Mouse (Mus musculus) thymus, adult 2 months (tissue): ENCODE data around the gene Krtap4-13. TPM values are rescaled to one million over a fixed set of nuclear protein-coding genes. Genes with fewer than 3 reads are reported as not detected.
"Not testable (repeated sequence)": the region's sequence is repeated elsewhere in the genome, so short reads cannot be mapped to it uniquely, and the experiment has no call there.

Experiments used
- DNase-seq: peaks from one replicate; pipeline ENCODE4 v3.0.0; 2021
- H3K27ac ChIP-seq: fragments of 200-500 bp; 2 replicates; pipeline ENCODE4 v1.5.1; 2012; ENCODE audit warnings: low read length, control low read depth; ENCODE audit not compliant: control insufficient read depth, insufficient read depth
- H3K27me3 ChIP-seq: fragments of 200-500 bp; 2 replicates; pipeline ENCODE4 v1.6.1; 2012; ENCODE audit warnings: mild to moderate bottlenecking, low read length, moderate library complexity, mixed read lengths; ENCODE audit not compliant: control insufficient read depth, insufficient read depth
- H3K36me3 ChIP-seq: fragments of 200-500 bp; 2 replicates; pipeline ENCODE4 v1.6.1; 2012; ENCODE audit warnings: mild to moderate bottlenecking, low read length, moderate library complexity; ENCODE audit not compliant: control insufficient read depth, insufficient read depth
- H3K4me1 ChIP-seq: fragments of 200-500 bp; replicated peaks from 2 replicates; pipeline ENCODE4 v1.6.1; 2012; ENCODE audit warnings: low read length; ENCODE audit not compliant: control insufficient read depth, insufficient read depth
- H3K4me3 ChIP-seq: fragments of 200-500 bp; 2 replicates; pipeline ENCODE4 v1.5.1; 2012; ENCODE audit warnings: mild to moderate bottlenecking, low read length, control low read depth, moderate library complexity; ENCODE audit not compliant: control insufficient read depth, insufficient read depth
- CTCF ChIP-seq: fragments of 200-500 bp; IDR thresholded peaks from 2 replicates; pipeline ENCODE4 v1.5.1; 2012; ENCODE audit warnings: mild to moderate bottlenecking, control low read depth, low read length, moderate library complexity, borderline replicate concordance; ENCODE audit not compliant: control insufficient read depth, poor library complexity, insufficient read depth; ENCODE audit errors: extremely low read depth
- POLR2A ChIP-seq: fragments of 200-500 bp; IDR thresholded peaks from 2 replicates; pipeline ENCODE4 v1.6.1; 2012; ENCODE audit warnings: mild to moderate bottlenecking, low read length, control low read depth, moderate library complexity; ENCODE audit not compliant: control insufficient read depth, poor library complexity, insufficient read depth; ENCODE audit errors: extremely low read depth
- WGBS: fragments of 180-500 bp; shearing (Covaris S2); methylation state at CpG from one replicate; pipeline ENCODE4 v1.1.7; 2018; 5-methylcytosine and 5-hydroxymethylcytosine counted together
- polyA plus RNA-seq: library from polyadenylated mRNA; depleted of rRNA; stranded (reverse); fragments of >200 nt; gene quantifications from 2 replicates; pipeline ENCODE4 v1.2.3, GENCODE M21; 2012; rRNA removed

Gene Krtap4-13
- polyA plus RNA-seq: not detected in 2 replicates

DNA sequence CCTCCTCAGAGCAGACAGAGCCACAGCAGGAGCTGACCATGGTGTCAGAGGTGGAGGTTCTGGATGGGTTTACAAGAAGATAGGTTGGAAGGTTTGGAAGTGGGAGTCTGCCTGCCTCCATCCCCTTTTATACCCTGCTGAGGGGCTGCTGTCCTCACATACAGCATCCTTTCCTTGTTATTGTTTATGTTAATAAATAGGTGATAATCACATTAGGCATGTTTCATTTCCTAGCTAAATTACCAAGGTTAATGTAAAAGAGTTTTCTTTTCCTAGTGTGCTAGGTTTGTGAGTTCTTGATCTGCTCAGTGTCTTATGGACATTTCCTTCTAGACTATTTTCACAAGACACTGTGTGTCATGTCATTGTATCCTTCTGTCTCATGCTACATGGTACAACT, at the start of gene Krtap4-13:
Krtap4-13 (minus strand) TSS at position 101 of the 400 bp plus-strand sequence.
- DNase-seq, H3K27ac ChIP-seq, H3K36me3 ChIP-seq, H3K4me1 ChIP-seq, H3K4me3 ChIP-seq, H3K27me3 ChIP-seq: not testable (repeated sequence)

DNA sequence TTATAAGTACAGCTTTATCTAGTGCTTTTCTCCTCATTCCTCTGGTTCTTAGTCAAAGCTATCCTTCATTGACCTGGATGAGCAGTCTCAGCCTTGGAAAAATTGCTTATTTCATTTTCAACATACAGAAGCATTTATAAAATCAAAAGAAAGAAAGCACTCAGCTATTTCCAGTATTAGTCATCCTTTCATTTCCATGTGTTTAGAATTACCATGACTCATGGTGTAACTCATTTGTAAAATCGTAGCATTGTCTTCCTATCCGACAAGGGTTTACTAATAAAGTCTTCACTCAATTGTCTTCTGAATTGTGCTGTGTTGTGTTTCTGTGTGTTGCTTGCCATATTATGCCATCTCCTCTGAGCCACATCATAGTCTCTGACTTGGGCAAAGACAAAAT, 49.1 kb upstream of the Krtap4-13 start:
- 81% methylated on average over 2 of the region's 2 CpGs for WGBS
- H3K4me1 ChIP-seq: no peaks in the 10 kb centered on the region
- no peak for DNase-seq
- no peaks in the 10 kb centered on the region for H3K36me3 ChIP-seq
- H3K27ac ChIP-seq: no peak overlapping the region
- H3K4me3 ChIP-seq: no peak overlapping the region
- no peaks in the 10 kb centered on the region for H3K27me3 ChIP-seq
- no peak for TF ChIP-seq POLR2A
- no peak for TF ChIP-seq CTCF

DNA sequence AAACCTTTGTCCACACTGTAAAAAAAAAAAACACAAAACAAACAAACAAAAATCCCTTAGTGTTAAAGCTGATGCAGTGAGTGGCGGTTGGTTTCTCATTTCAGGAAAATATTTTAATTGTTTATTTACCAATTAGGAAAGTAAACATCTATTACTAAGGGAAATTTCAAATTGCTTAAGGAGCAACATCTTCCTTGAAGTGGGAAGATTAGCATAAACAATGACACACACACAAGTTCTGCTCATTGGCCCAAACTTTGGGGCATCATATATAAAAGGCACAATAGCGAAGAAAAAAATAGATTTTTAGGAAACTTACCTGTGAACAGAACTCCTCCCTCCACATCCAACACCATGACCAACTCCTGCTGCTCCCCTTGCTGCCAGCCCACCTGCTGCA, 47.9 kb upstream of the Krtap4-13 start, which contains the start of gene Gm11568:
Gm11568 (plus strand) TSS at position 301 of the 400 bp plus-strand sequence.
- Histone ChIP-seq H3K4me3 (no peak within 1 kb of the TSS), H3K27ac (no peak within 1 kb of the TSS), H3K4me1 (no peaks in the 10 kb centered on the region), H3K36me3 (no peaks in the 10 kb centered on the region), H3K27me3 (no peaks in the 10 kb centered on the region)
- WGBS: 89% methylated on average over 2 of the region's 2 CpGs
- DNase-seq: no peak
- no peak for TF ChIP-seq CTCF
- TF ChIP-seq POLR2A: no peak

DNA sequence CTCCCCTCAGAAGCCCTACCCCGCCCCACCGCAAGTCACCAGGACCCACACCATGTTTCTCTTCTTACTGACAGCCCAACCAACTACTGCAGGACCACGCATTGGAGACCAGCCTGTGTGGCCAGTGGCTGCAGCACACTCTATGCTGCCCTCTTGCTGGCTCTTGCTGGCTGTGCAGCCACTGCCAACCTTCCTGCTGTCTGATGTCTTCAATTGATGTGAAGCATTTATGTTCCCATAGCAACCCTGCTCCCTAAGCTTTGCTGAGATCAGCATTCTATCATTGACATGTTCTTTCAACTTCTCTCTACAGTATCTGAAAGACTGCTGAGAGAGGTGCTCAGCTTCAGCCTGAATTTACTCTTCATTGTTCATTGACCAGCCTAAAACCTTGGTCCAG, 44.4 kb upstream of the Krtap4-13 start:
- H3K36me3 ChIP-seq: no peaks in the 10 kb centered on the region
- TF ChIP-seq POLR2A (no peak), CTCF (no peak)
- no peak for DNase-seq
- H3K4me3 ChIP-seq: no peak overlapping the region
- H3K27me3 ChIP-seq: no peaks in the 10 kb centered on the region
- no peaks in the 10 kb centered on the region for H3K4me1 ChIP-seq
- WGBS: 68% methylated on average over 3 of the region's 3 CpGs
- H3K27ac ChIP-seq: no peak overlapping the region

DNA sequence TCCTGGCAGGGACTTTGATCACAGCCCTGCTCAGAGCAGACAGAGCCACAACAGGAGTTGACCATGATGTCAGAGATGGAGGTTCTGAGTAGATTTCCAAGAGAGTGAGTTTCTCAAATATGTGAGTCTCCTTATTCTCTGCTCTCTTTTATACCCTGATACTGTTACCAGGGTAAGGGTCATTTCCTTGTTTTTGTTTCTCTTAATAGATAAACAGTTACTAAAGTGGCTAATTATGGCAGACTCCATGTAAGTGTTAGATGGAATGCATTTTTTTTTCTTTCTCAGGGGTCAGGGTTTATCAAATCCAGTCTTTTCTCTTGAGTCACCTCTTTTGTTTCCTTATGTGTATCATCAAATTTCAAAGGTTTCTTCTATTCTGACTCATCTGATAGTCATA, 41.8 kb upstream of the Krtap4-13 start, which contains the start of gene Krtap4-16:
Krtap4-16 (minus strand) TSS at position 101 of the 400 bp plus-strand sequence.
- no peak for DNase-seq
- Histone ChIP-seq H3K4me3 (no peak within 1 kb of the TSS), H3K27ac (no peak within 1 kb of the TSS), H3K4me1 (no peaks in the 10 kb centered on the region), H3K27me3 (no peaks in the 10 kb centered on the region), H3K36me3 (no peaks in the 10 kb centered on the region)
- TF ChIP-seq CTCF (no peak), POLR2A (no peak)

DNA sequence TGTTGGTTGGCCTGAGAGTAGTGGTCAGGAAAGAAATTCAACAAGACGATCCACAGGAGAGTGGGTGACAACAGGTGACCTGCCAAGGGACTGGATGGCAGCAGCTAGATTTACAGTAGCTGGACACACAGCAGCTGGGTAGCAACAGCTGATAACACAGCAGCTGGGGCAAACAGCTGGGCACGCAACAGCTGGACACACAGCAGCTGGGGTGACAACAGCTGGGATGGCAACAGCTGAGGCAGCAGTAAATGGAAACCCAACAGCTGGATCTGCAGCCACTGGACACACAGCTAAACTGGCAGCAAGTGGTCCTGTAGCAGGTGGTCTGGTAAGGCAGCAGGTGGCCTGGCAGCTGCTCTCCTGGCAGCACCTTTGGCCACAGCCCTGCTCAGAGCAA, 37.1 kb upstream of the Krtap4-13 start:
- no peak overlapping the region for H3K27ac ChIP-seq
- TF ChIP-seq POLR2A (no peak), CTCF (no peak)
- H3K36me3 ChIP-seq: no peaks in the 10 kb centered on the region
- no peak overlapping the region for H3K4me3 ChIP-seq
- WGBS: 88% methylated on average over 2 of the region's 2 CpGs
- H3K4me1 ChIP-seq: no peaks in the 10 kb centered on the region
- H3K27me3 ChIP-seq: no peaks in the 10 kb centered on the region
- no peak for DNase-seq

DNA sequence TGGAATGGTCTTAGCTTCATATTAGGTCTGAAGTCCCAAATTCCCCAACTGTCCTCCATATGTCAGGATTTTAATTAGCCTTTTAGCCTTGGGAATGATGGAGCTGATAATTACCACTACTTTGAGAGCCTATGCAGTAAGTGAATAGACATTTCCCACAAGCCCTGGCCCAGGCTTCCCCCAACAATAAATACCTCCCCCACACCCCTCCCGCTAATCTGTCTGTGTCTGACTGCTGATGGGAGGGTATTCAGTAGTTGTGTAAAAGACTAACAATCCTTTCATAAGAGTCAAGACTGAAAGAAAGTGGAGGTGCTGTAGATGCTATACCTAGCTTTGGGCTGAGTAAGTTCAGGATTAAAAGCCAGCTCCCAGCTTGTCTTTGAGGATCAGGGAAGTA, 32.5 kb upstream of the Krtap4-13 start:
- DNase-seq: no peak
- H3K4me3 ChIP-seq: no peak overlapping the region
- TF ChIP-seq POLR2A: no peak
- TF ChIP-seq CTCF: no peak
- H3K27me3 ChIP-seq: no peaks in the 10 kb centered on the region
- H3K4me1 ChIP-seq: no peaks in the 10 kb centered on the region
- 72% methylated on average over 1 of the region's 1 CpGs for WGBS
- H3K36me3 ChIP-seq: no peaks in the 10 kb centered on the region
- no peak overlapping the region for H3K27ac ChIP-seq
